Mouse (Mus musculus) lung, embryonic 14.5 days (tissue): ENCODE results near the gene Bmper. TPM values are rescaled to one million over a fixed set of nuclear protein-coding genes. Genes with fewer than 3 reads are reported as not detected.

Source experiments
- ATAC-seq: fragments of 200-750 bp; cut with Nextera tagmentation; 2 replicates; pipeline ENCODE4 v1.8.0; 2017; ENCODE audit warnings: mild to moderate bottlenecking, moderate TSS enrichment, moderate library complexity; ENCODE audit not compliant: insufficient read depth
- DNase-seq: peaks from one replicate; pipeline ENCODE4 v3.0.0-alpha.2; 2015
- H3K27ac ChIP-seq: fragments of 300-500 bp; sonication (generic); 2 replicates; pipeline ENCODE4 v1.5.1; 2014; ENCODE audit warnings: low read depth, mild to moderate bottlenecking, moderate library complexity
- H3K27me3 ChIP-seq: fragments of 300-500 bp; sonication (generic); 2 replicates; pipeline ENCODE4 v1.6.1; 2014; ENCODE audit warnings: low read length, control low read depth; ENCODE audit not compliant: insufficient read depth
- H3K36me3 ChIP-seq: fragments of 300-500 bp; sonication (generic); 2 replicates; pipeline ENCODE4 v1.6.1; 2014; ENCODE audit warnings: control low read depth; ENCODE audit not compliant: insufficient read depth
- H3K4me1 ChIP-seq: fragments of 300-500 bp; sonication (generic); 2 replicates; pipeline ENCODE4 v1.6.1; 2014; ENCODE audit warnings: antibody characterized with exemption, control low read depth; ENCODE audit not compliant: insufficient read depth
- H3K4me2 ChIP-seq: fragments of 300-500 bp; sonication (generic); 2 replicates; pipeline ENCODE4 v1.6.1; 2014; ENCODE audit warnings: mild to moderate bottlenecking
- H3K4me3 ChIP-seq: fragments of 300-500 bp; sonication (generic); 2 replicates; pipeline ENCODE4 v1.5.1; 2014; ENCODE audit warnings: low read depth, low read length
- H3K9ac ChIP-seq: fragments of 300-500 bp; sonication (generic); 2 replicates; pipeline ENCODE4 v1.6.1; 2014
- H3K9me3 ChIP-seq: fragments of 300-500 bp; sonication (generic); 2 replicates; pipeline ENCODE4 v1.6.1; 2016; ENCODE audit warnings: low read depth, low read length, control low read depth
- CTCF ChIP-seq: IDR thresholded peaks from 2 replicates; pipeline ENCODE4 v1.5.1; 2016; ENCODE audit warnings: antibody characterized with exemption, low read depth
- WGBS: fragments of 180-500 bp; shearing (Covaris S2); extraction: QIAGEN DNeasy Blood & Tissue Kit; methylation state at CpG from one replicate; pipeline ENCODE4 v1.1.7; 2014; 5-methylcytosine and 5-hydroxymethylcytosine counted together
- polyA plus RNA-seq: library from polyadenylated mRNA; unstranded; fragments of >200 nt; fragmentation: Nextera tagmentation; extraction: Ambion mirVana; gene quantifications from 2 replicates; pipeline ENCODE4 v1.2.1, GENCODE M21; 2014

Bmper gene
- polyA plus RNA-seq, 1 experiment from 2014 or later = 28.7 TPM

DNA sequence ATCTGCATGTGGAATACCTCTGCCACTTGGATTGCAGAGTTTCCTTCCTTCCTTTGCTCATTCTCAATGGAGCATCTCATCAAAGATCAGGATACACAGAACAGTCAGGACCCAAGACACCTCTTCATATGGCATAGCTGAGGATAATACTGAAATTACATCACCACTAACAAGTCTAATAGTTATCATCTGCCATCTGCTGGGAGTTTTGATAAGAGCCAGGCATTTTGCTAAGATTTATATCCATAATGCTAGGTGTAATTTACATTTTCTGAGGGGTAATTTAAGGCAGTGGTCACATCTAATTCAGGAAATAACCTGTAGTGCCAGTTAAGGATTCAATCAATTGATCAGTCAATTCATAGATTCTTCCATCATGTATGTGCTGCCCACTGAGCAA lies 145.2 kb downstream of the Bmper start:
- Histone ChIP-seq H3K27ac (no peak overlapping the region), H3K27me3 (no peaks in the 10 kb centered on the region), H3K4me3 (no peak overlapping the region), H3K4me2 (no peak overlapping the region), H3K4me1 (no peaks in the 10 kb centered on the region), H3K36me3 (no peaks in the 10 kb centered on the region), H3K9ac (no peak overlapping the region), H3K9me3 (no peaks in the 10 kb centered on the region)
- no peak for ATAC-seq
- TF ChIP-seq CTCF = no peak
- DNase-seq = no peak

GRCm38 (mm10) chr9:23374789-23375460 lies 152.0 kb downstream of the Bmper start:
- 24% methylated on average over 4 of the region's 4 CpGs for WGBS
- H3K27me3 ChIP-seq = no peaks in the 10 kb centered on the region
- H3K4me3 ChIP-seq = no peak overlapping the region
- no peak overlapping the region for H3K9ac ChIP-seq
- ATAC-seq (peak; percentile 72), DNase-seq (peak; percentile 74)
- peak overlapping the region; percentile 74 for H3K27ac ChIP-seq
- TF ChIP-seq CTCF = no peak
- no peaks in the 10 kb centered on the region for H3K9me3 ChIP-seq
- H3K4me2 ChIP-seq = no peak overlapping the region
- H3K36me3 ChIP-seq = no peaks in the 10 kb centered on the region
- peaks cover 22% of the 10 kb centered on the region for H3K4me1 ChIP-seq

DNA sequence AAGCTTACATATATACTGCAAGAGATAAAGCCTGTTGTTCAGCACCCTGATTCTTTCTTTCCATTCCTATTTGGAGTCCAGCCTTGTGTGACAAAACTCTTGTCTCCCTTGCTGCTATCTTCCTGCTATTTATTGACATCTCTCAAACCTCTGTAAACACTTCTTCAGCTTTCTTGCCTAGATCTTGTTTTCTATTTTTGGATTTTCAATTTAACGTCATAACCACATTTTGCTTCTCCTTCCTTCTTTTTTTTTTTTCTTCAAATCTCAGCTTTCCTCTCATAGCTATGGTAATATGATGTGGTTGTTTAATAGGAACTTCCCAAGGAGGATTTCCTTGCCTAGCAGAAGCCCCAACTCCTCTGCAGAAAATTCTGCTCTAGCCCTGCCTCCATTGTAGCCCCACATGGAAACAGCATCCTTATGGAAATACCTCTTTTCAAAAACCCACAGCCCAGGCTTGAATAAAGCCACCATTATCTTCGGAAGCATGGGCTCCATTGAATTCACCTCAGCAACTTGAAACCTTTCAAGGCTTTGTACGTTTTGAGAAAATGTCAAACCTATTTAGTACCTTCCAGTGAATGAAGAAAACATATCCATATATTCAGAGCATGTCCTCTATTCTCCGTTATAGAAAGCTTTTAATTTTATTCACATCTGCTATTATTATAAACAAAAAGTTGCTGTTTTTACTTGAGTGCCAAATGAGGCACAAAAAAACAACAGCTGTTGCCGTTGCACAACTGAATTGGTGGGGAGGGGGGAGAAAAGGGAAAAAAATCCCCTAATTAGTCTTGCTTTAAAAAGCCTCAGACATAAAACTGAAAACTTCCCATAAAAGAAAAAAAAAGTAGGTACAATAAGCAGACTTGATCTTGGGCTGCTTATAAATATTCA lies 155.2 kb downstream of the Bmper start:
- ATAC-seq (no peak), DNase-seq (peak; percentile 68)
- Histone ChIP-seq H3K27me3 (no peaks in the 10 kb centered on the region), H3K36me3 (no peaks in the 10 kb centered on the region), H3K4me3 (no peak overlapping the region), H3K4me1 (peaks cover 22% of the 10 kb centered on the region), H3K9ac (no peak overlapping the region), H3K27ac (peak overlapping the region; percentile 60), H3K4me2 (no peak overlapping the region), H3K9me3 (no peaks in the 10 kb centered on the region)
- 47% methylated on average over 5 of the region's 5 CpGs for WGBS
- no peak for TF ChIP-seq CTCF

GRCm38 (mm10) chr9:23378731-23379170 lies 155.9 kb downstream of the Bmper start:
- no peaks in the 10 kb centered on the region for H3K9me3 ChIP-seq
- 27% methylated on average over 6 of the region's 6 CpGs for WGBS
- H3K9ac ChIP-seq = no peak overlapping the region
- H3K4me1 ChIP-seq = peaks cover 27% of the 10 kb centered on the region
- no peaks in the 10 kb centered on the region for H3K36me3 ChIP-seq
- H3K27ac ChIP-seq = peak overlapping the region; percentile 39
- DNase-seq (peak; percentile 49), ATAC-seq (peak; percentile 50; the same call in 1 of the 2 replicates)
- H3K4me2 ChIP-seq = no peak overlapping the region
- H3K27me3 ChIP-seq = no peaks in the 10 kb centered on the region
- no peak for TF ChIP-seq CTCF
- no peak overlapping the region for H3K4me3 ChIP-seq

DNA sequence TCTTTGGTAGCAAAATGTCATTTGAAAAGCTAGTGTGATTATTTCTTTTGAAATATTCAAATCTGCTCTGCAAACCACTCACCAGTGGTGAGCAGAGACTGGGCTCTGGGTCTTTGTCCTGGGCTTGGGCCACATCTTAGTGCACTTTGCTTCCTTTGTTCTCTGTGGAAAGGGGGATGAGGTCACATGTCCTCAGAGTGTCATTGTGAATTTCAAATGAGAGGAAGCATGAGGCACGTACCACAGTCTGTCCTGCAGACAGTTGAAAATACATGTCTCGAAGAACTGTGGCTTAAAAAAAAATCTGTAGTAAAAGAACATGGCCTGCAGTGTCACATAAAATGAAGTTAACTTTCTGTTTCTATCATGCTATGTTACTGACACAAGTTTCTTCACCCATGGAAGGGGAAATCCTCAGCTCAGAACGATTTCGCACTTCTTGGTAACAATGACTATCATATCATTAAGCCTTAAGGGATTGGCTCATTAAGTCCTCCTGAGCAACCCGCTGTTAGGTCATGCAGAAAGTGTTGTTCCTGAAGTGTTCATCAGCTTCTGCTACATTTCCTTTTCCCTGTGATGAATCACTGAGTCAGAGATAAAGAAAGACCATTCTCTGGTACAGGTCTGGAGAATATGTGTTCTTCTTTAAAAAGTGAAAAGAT lies 157.4 kb downstream of the Bmper start:
- WGBS = 75% methylated on average over 5 of the region's 5 CpGs
- Histone ChIP-seq H3K4me2 (no peak overlapping the region), H3K27me3 (no peaks in the 10 kb centered on the region), H3K36me3 (no peaks in the 10 kb centered on the region), H3K9me3 (no peaks in the 10 kb centered on the region), H3K4me1 (peaks cover 29% of the 10 kb centered on the region), H3K4me3 (no peak overlapping the region), H3K9ac (no peak overlapping the region), H3K27ac (no peak overlapping the region)
- TF ChIP-seq CTCF = no peak
- no peak for DNase-seq
- ATAC-seq = no peak

- Histone ChIP-seq H3K27ac (no peak overlapping the region), H3K9ac (no peak overlapping the region), H3K9me3 (no peaks in the 10 kb centered on the region), H3K4me3 (no peak overlapping the region), H3K4me1 (peaks cover 36% of the 10 kb centered on the region), H3K27me3 (no peaks in the 10 kb centered on the region), H3K36me3 (no peaks in the 10 kb centered on the region), H3K4me2 (no peak overlapping the region)
- ATAC-seq (0 out of 2 replicates have a peak, but pooled peaks have one; percentile 25), DNase-seq (peak; percentile 27)
- 42% methylated on average over 8 of the region's 8 CpGs for WGBS
- no peak for TF ChIP-seq CTCF
These were observed 160.4 kb downstream of the Bmper start for GRCm38 (mm10) chr9:23383291-23383690.

DNA sequence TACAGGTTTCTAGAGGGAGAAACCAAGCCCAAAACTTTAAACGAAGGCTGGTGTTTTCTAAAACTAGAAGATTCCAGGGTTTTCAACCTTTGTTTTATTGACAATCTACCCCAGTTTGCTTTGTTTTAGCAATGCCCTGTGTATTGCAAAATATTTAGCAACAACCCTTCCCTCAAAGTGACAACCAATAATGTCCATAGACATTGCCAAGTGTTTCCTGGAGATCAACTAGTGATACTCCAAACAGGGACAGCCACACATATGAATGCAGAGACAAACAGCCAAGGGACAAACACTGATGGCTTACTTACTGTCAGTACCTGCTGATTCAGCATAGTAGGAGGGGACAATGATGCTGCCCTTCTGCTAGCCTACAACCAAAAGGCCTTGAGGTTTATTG lies 161.0 kb downstream of the Bmper start:
- Histone ChIP-seq H3K36me3 (no peaks in the 10 kb centered on the region), H3K27ac (no peak overlapping the region), H3K27me3 (no peaks in the 10 kb centered on the region), H3K4me2 (no peak overlapping the region), H3K9me3 (no peaks in the 10 kb centered on the region), H3K9ac (no peak overlapping the region), H3K4me1 (peaks cover 31% of the 10 kb centered on the region), H3K4me3 (no peak overlapping the region)
- 80% methylated on average over 1 of the region's 1 CpGs for WGBS
- TF ChIP-seq CTCF = no peak
- no peak for DNase-seq
- ATAC-seq = no peak
